Mouse (Mus musculus): Measurements from ENCODE around the gene Prl7a2.

Gene Prl7a2

GRCm38 (mm10) chr13:27667936-27668335 lies at the start of gene Prl7a2:
Prl7a2 (minus strand) TSS chr13:27668036.
- DNase-seq = no peak

- DNase-seq = no peak
Observed at GRCm38 (mm10) chr13:27716636-27717035, 48.8 kb upstream of the Prl7a2 start, which contains the start of gene Prl7d1. Prl7d1 (minus strand) TSS chr13:27716736.

DNA sequence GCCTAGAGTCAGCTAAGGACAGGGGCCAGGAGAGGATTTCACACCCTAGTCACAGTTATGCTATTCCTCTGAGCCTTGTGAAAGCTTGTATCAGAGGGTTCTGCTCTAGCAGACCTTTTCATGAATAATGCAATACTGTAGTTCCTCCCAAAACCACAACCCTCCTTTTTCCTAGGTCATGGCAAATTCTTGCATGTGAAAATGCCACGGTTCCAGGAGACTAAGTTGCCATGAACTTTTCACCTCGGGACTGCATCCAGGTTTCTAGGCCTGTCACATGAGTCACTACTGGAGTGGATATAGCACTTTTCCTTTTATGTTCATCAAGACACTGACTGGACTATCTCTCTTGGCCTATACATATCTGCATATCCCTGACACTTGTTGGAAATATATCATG lies 38.7 kb upstream of the Prl7a2 start:
- DNase-seq = no peak

DNA sequence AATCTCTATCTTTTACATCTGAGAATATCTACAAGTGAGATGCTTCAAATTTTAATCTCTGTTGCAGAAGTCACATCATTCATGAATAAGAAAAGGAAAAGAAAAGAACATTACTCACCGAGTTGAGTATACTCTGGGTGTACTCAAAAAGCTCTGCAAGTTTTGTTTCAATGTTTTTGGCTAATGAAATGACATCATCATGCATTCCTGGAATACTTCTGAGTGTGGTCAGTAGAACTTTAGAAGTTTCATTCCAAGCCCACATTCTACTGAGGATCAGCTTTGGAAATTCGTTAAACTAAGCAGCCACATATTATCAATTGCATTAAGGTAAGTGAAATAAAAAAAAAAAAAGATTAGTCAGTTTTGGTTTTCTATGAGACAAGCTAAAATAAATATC lies 7.1 kb downstream of the Prl7a2 start:
- DNase-seq = no peak

GRCm38 (mm10) chr13:27642393-27642792 lies 25.4 kb downstream of the Prl7a2 start, which contains the start of gene Prl7a1:
Prl7a1 (minus strand) TSS chr13:27642493.
- no peak for DNase-seq

DNA sequence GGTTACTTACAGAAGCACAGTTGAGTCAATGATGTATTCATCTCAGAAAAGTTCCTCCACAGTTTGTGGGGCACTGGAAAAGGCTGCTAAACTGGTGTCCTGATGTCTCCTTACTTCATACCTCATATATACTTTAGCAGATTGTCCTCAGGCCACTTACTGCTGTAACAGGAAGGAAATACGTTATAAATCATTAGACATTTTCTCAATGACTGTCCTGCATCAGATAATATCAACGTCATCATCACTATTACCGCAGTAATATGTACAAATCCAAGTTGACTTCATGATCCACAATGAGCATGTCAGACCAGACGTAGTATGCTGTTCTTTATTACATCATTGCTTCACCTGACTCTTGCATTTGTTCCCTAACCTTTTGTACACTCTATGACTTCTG lies 57.4 kb downstream of the Prl7a2 start, which contains the start of gene Prl7b1:
Prl7b1 (minus strand) TSS at position 101 of the 400 bp plus-strand sequence.
- no peak for DNase-seq
